Mouse (Mus musculus) stomach, postnatal 0 days (tissue): ENCODE data around the gene Wwox.

Experiments used
- CTCF ChIP-seq: IDR thresholded peaks from 2 replicates; pipeline ENCODE4 v1.5.1; 2016; ENCODE audit warnings: antibody characterized with exemption, low read depth, mild to moderate bottlenecking, moderate library complexity
- EP300 ChIP-seq: optimal IDR thresholded peaks from 2 replicates; pipeline ENCODE3; 2016; ENCODE audit warnings: antibody characterized with exemption

GRCm38 (mm10) chr8:115126674-115127073, 687.2 kb downstream of the Wwox start:
- TF ChIP-seq CTCF (no peak), EP300 (no peak)
